Mouse (Mus musculus) stomach, embryonic 15.5 days (tissue): ENCODE results near the gene Arl5a. TPM values are rescaled to one million over a fixed set of nuclear protein-coding genes. Genes with fewer than 3 reads are reported as not detected.
A peak's percentile ranks its signal among the peaks of the same experiment; 100 is the strongest.

ENCODE experiments used
- ATAC-seq: fragments of 200-750 bp; cut with Nextera tagmentation; 2 replicates; pipeline ENCODE4 v1.8.0; 2017; ENCODE audit warnings: low read depth, moderate number of reproducible peaks, moderate TSS enrichment; ENCODE audit not compliant: insufficient read depth, low FRiP score
- H3K27ac ChIP-seq: fragments of 300-500 bp; sonication (generic); 2 replicates; pipeline ENCODE4 v1.5.1; 2015; ENCODE audit warnings: mild to moderate bottlenecking, inconsistent platforms
- H3K27me3 ChIP-seq: fragments of 300-500 bp; sonication (generic); replicated peaks from 2 replicates; pipeline ENCODE4 v1.6.1; 2015; ENCODE audit warnings: inconsistent platforms
- H3K36me3 ChIP-seq: fragments of 300-500 bp; sonication (generic); 2 replicates; pipeline ENCODE4 v1.6.1; 2015; ENCODE audit warnings: inconsistent platforms
- H3K4me1 ChIP-seq: fragments of 300-500 bp; sonication (generic); 2 replicates; pipeline ENCODE4 v1.6.1; 2015; ENCODE audit warnings: inconsistent platforms
- H3K4me2 ChIP-seq: fragments of 300-500 bp; sonication (generic); 2 replicates; pipeline ENCODE4 v1.6.1; 2015; ENCODE audit warnings: mild to moderate bottlenecking, inconsistent platforms
- H3K4me3 ChIP-seq: fragments of 300-500 bp; sonication (generic); replicated peaks from 2 replicates; pipeline ENCODE4 v1.5.1; 2015; ENCODE audit warnings: inconsistent platforms
- H3K9ac ChIP-seq: fragments of 300-500 bp; sonication (generic); 2 replicates; pipeline ENCODE4 v1.6.1; 2015; ENCODE audit warnings: inconsistent platforms
- H3K9me3 ChIP-seq: fragments of 300-500 bp; sonication (generic); 2 replicates; pipeline ENCODE4 v1.6.1; 2016; ENCODE audit warnings: inconsistent platforms
- WGBS: fragments of 180-500 bp; shearing (Covaris S2); methylation state at CpG from one replicate; pipeline ENCODE4 v1.1.7; 2015; 5-methylcytosine and 5-hydroxymethylcytosine counted together
- polyA plus RNA-seq: library from polyadenylated mRNA; unstranded; fragments of >200 nt; fragmentation: Nextera tagmentation; extraction: Ambion mirVana; gene quantifications from 2 replicates; pipeline ENCODE4 v1.2.1, GENCODE M21; 2015

Arl5a gene
- polyA plus RNA-seq: 35.9 and 37.1 TPM in 2 replicates

- H3K9ac ChIP-seq: peak within 1 kb of the TSS; percentile 95
- no peaks in the 10 kb centered on the region for H3K36me3 ChIP-seq
- H3K27me3 ChIP-seq: no peaks in the 10 kb centered on the region
- peak within 1 kb of the TSS; percentile 74 for H3K4me2 ChIP-seq
- under 1% methylated on average over 55 of the region's 57 CpGs for WGBS
- H3K27ac ChIP-seq: peak within 1 kb of the TSS; percentile 85
- H3K4me1 ChIP-seq: peaks cover 17% of the 10 kb centered on the region; the same call in 1 of the 2 replicates
- peak within 1 kb of the TSS; percentile 96 for H3K4me3 ChIP-seq
- H3K9me3 ChIP-seq: no peaks in the 10 kb centered on the region
- ATAC-seq: peak; percentile 95
Measured at GRCm38 (mm10) chr2:52424747-52425522, at the start of gene Arl5a. Gene Arl5a, minus strand, starts transcription at chr2:52424901.

- WGBS: 34% methylated on average over 4 of the region's 4 CpGs
- Histone ChIP-seq H3K9me3 (no peaks in the 10 kb centered on the region), H3K4me1 (no peaks in the 10 kb centered on the region), H3K36me3 (no peaks in the 10 kb centered on the region), H3K27ac (no peak overlapping the region), H3K4me3 (no peak overlapping the region), H3K9ac (no peak overlapping the region), H3K27me3 (no peaks in the 10 kb centered on the region), H3K4me2 (no peak overlapping the region)
- ATAC-seq: no peak
Measured at GRCm38 (mm10) chr2:52471545-52472291, 47.0 kb upstream of the Arl5a start.

GRCm38 (mm10) chr2:52470044-52470560, 45.4 kb upstream of the Arl5a start:
- no peak for ATAC-seq

GRCm38 (mm10) chr2:52467629-52468028, 42.9 kb upstream of the Arl5a start:
- Histone ChIP-seq H3K4me1 (no peaks in the 10 kb centered on the region), H3K4me2 (no peak overlapping the region), H3K9ac (no peak overlapping the region), H3K4me3 (no peak overlapping the region), H3K27me3 (no peaks in the 10 kb centered on the region), H3K9me3 (no peaks in the 10 kb centered on the region), H3K27ac (no peak overlapping the region), H3K36me3 (no peaks in the 10 kb centered on the region)
- ATAC-seq: no peak
- 68% methylated on average over 6 of the region's 6 CpGs for WGBS

More at GRCm38 (mm10) chr2:52470044-52470560, 45.4 kb upstream of the Arl5a start:
- H3K36me3 ChIP-seq: no peaks in the 10 kb centered on the region
- no peak overlapping the region for H3K4me3 ChIP-seq
- no peak overlapping the region for H3K27ac ChIP-seq
- no peaks in the 10 kb centered on the region for H3K4me1 ChIP-seq
- H3K4me2 ChIP-seq: no peak overlapping the region
- no peak overlapping the region for H3K9ac ChIP-seq
- H3K9me3 ChIP-seq: no peaks in the 10 kb centered on the region
- WGBS: 78% methylated on average over 4 of the region's 4 CpGs
- no peaks in the 10 kb centered on the region for H3K27me3 ChIP-seq

- H3K9me3 ChIP-seq: no peaks in the 10 kb centered on the region
- no peak overlapping the region for H3K4me3 ChIP-seq
- no peaks in the 10 kb centered on the region for H3K36me3 ChIP-seq
- WGBS: 84% methylated on average over 12 of the region's 12 CpGs
- no peaks in the 10 kb centered on the region for H3K4me1 ChIP-seq
- H3K27ac ChIP-seq: no peak overlapping the region
- H3K9ac ChIP-seq: no peak overlapping the region
- ATAC-seq: no peak
- no peaks in the 10 kb centered on the region for H3K27me3 ChIP-seq
- no peak overlapping the region for H3K4me2 ChIP-seq
Measured at GRCm38 (mm10) chr2:52461206-52461967, 36.7 kb upstream of the Arl5a start.

GRCm38 (mm10) chr2:52455606-52456479, 31.1 kb upstream of the Arl5a start:
- no peaks in the 10 kb centered on the region for H3K27me3 ChIP-seq
- no peaks in the 10 kb centered on the region for H3K36me3 ChIP-seq
- H3K4me2 ChIP-seq: no peak overlapping the region
- H3K27ac ChIP-seq: no peak overlapping the region
- no peaks in the 10 kb centered on the region for H3K9me3 ChIP-seq
- WGBS: 58% methylated on average over 7 of the region's 7 CpGs
- H3K4me3 ChIP-seq: no peak overlapping the region
- no peaks in the 10 kb centered on the region for H3K4me1 ChIP-seq
- H3K9ac ChIP-seq: no peak overlapping the region
- no peak for ATAC-seq

GRCm38 (mm10) chr2:52449818-52450217, 25.1 kb upstream of the Arl5a start:
- Histone ChIP-seq H3K4me1 (no peaks in the 10 kb centered on the region), H3K36me3 (no peaks in the 10 kb centered on the region), H3K27me3 (no peaks in the 10 kb centered on the region), H3K4me3 (no peak overlapping the region), H3K27ac (no peak overlapping the region), H3K9ac (no peak overlapping the region), H3K4me2 (no peak overlapping the region), H3K9me3 (no peaks in the 10 kb centered on the region)
- WGBS: 71% methylated on average over 8 of the region's 8 CpGs
- no peak for ATAC-seq

- Histone ChIP-seq H3K4me1 (no peaks in the 10 kb centered on the region), H3K27me3 (no peaks in the 10 kb centered on the region), H3K9me3 (no peaks in the 10 kb centered on the region), H3K4me3 (no peak overlapping the region), H3K9ac (no peak overlapping the region), H3K4me2 (no peak overlapping the region), H3K36me3 (no peaks in the 10 kb centered on the region), H3K27ac (no peak overlapping the region)
- 33% methylated on average over 1 of the region's 1 CpGs for WGBS
- ATAC-seq: peak; percentile 47; the same call in 1 of the 2 replicates
Measured at GRCm38 (mm10) chr2:52448916-52449315, 24.2 kb upstream of the Arl5a start.

GRCm38 (mm10) chr2:52446648-52447047, 21.9 kb upstream of the Arl5a start:
- H3K27ac ChIP-seq: no peak overlapping the region
- WGBS: 65% methylated on average over 5 of the region's 5 CpGs
- no peaks in the 10 kb centered on the region for H3K9me3 ChIP-seq
- no peak for ATAC-seq
- no peak overlapping the region for H3K9ac ChIP-seq
- H3K4me2 ChIP-seq: no peak overlapping the region
- no peaks in the 10 kb centered on the region for H3K27me3 ChIP-seq
- 0 out of 2 replicates have a peak, but pooled peaks cover 4% of the 10 kb centered on the region for H3K4me1 ChIP-seq
- no peaks in the 10 kb centered on the region for H3K36me3 ChIP-seq
- no peak overlapping the region for H3K4me3 ChIP-seq

- ATAC-seq: peak; percentile 35; the same call in 1 of the 2 replicates
- 0 out of 2 replicates have a peak overlapping the region, but pooled peaks have one; percentile 6 for H3K27ac ChIP-seq
- no peaks in the 10 kb centered on the region for H3K36me3 ChIP-seq
- no peaks in the 10 kb centered on the region for H3K27me3 ChIP-seq
- H3K9me3 ChIP-seq: no peaks in the 10 kb centered on the region
- no peak overlapping the region for H3K9ac ChIP-seq
- no peak overlapping the region for H3K4me3 ChIP-seq
- H3K4me1 ChIP-seq: 0 out of 2 replicates have a peak, but pooled peaks cover 4% of the 10 kb centered on the region
- H3K4me2 ChIP-seq: no peak overlapping the region
- 31% methylated on average over 5 of the region's 5 CpGs for WGBS
Measured at GRCm38 (mm10) chr2:52442125-52442524, 17.4 kb upstream of the Arl5a start.
